Mouse (Mus musculus) liver, adult 2 months (tissue): ENCODE data around the gene Stpg1.

Experiments used
- CTCF ChIP-seq: fragments of 200-500 bp; IDR thresholded peaks from 2 replicates; pipeline ENCODE4 v1.5.1; 2011; ENCODE audit warnings: low read depth, low read length, control low read depth
- POLR2A ChIP-seq: fragments of 200-500 bp; IDR thresholded peaks from 2 replicates; pipeline ENCODE4 v1.6.1; 2011; ENCODE audit warnings: low read length, control low read depth; ENCODE audit not compliant: insufficient read depth; ENCODE audit errors: extremely low read depth

- TF ChIP-seq POLR2A (no peak), CTCF (no peak)
Measured at GRCm38 (mm10) chr4:135505794-135506193, 11.2 kb downstream of the Stpg1 start.
